Mouse (Mus musculus) MEL (cell line): ENCODE data around the gene Zfp280c. TPM values are rescaled to one million over a fixed set of nuclear protein-coding genes. Genes with fewer than 3 reads are reported as not detected.
A peak's percentile ranks its signal among the peaks of the same experiment; 100 is the strongest.

Experiments
- DNase-seq: peaks from one replicate; pipeline ENCODE4 v3.0.0; 2011; ENCODE audit warnings: low read depth, low spot score
- H3K27ac ChIP-seq: 2 replicates; pipeline ENCODE4 v1.5.1; 2012; ENCODE audit warnings: low read depth, mild to moderate bottlenecking, control low read depth, low read length, moderate library complexity; ENCODE audit not compliant: control insufficient read depth
- H3K27me3 ChIP-seq, 2 experiments: fragments of 150-350 bp in 1 of 2; sonication (generic) in 1 of 2; 2 replicates each; pipeline ENCODE4 v1.6.1; 2012; ENCODE audit warnings: low read length in 2 of 2, mild to moderate bottlenecking in 2 of 2, improper control_type of control experiment in 1 of 2, moderate library complexity in 1 of 2; ENCODE audit not compliant: insufficient read depth in 2 of 2, control insufficient read depth in 1 of 2
- H3K36me3 ChIP-seq, 2 experiments: 2 replicates each; pipeline ENCODE4 v1.6.1; 2012 to 2014; ENCODE audit warnings: low read length in 2 of 2, improper control_type of control experiment in 1 of 2, inconsistent platforms in 1 of 2, mild to moderate bottlenecking in 1 of 2; ENCODE audit not compliant: insufficient read depth in 2 of 2, control insufficient read depth in 1 of 2
- H3K4me1 ChIP-seq, 2 experiments: fragments of 150-350 bp in 1 of 2; sonication (generic) in 1 of 2; 2 replicates each; pipeline ENCODE4 v1.6.1; 2012; ENCODE audit warnings: low read length in 2 of 2, improper control_type of control experiment in 1 of 2, mild to moderate bottlenecking in 1 of 2; ENCODE audit not compliant: insufficient read depth in 2 of 2, control insufficient read depth in 1 of 2
- H3K4me3 ChIP-seq, 2 experiments: fragments of 150-350 bp in 1 of 2; sonication (generic) in 1 of 2; 2 replicates each; pipeline ENCODE4 v1.5.1; 2012; ENCODE audit warnings: low read depth in 2 of 2, low read length in 2 of 2, mild to moderate bottlenecking in 2 of 2, moderate library complexity in 2 of 2, control low read depth in 1 of 2, improper control_type of control experiment in 1 of 2; ENCODE audit not compliant: control insufficient read depth in 1 of 2, insufficient read depth in 1 of 2
- H3K79me2 ChIP-seq: 2 replicates; pipeline ENCODE4 v1.6.1; 2012; ENCODE audit warnings: mild to moderate bottlenecking, low read length, moderate library complexity; ENCODE audit not compliant: control insufficient read depth, poor library complexity, insufficient read depth
- H3K9ac ChIP-seq: 2 replicates; pipeline ENCODE4 v1.6.1; 2012; ENCODE audit warnings: low read depth, mild to moderate bottlenecking, control low read depth, low read length, moderate library complexity; ENCODE audit not compliant: control insufficient read depth, poor library complexity, severe bottlenecking
- H3K9me3 ChIP-seq: fragments of 150-350 bp; sonication (generic); replicated peaks from 2 replicates; pipeline ENCODE4 v1.6.1; 2012; ENCODE audit warnings: mild to moderate bottlenecking, low read length, improper control_type of control experiment, moderate library complexity; ENCODE audit not compliant: insufficient read depth
- CTCF ChIP-seq, 3 experiments: IDR thresholded peaks in 2 of 3; conservative IDR thresholded peaks in 1 of 3; 2 replicates each; pipeline ENCODE4 v1.5.1; 2011 to 2012; ENCODE audit warnings: low read length in 3 of 3, low read depth in 2 of 3, mild to moderate bottlenecking in 2 of 3, improper control_type of control experiment in 1 of 3, inconsistent platforms in 1 of 3, mixed read lengths in 1 of 3, moderate library complexity in 1 of 3; ENCODE audit not compliant: control insufficient read depth in 1 of 3, insufficient read depth in 1 of 3, poor library complexity in 1 of 3, severe bottlenecking in 1 of 3
- ELF1 ChIP-seq: IDR thresholded peaks from 2 replicates; pipeline ENCODE4 v1.6.1; 2014; ENCODE audit warnings: low read depth, mild to moderate bottlenecking, inconsistent platforms, low read length, improper control_type of control experiment, moderate library complexity
- GABPA ChIP-seq: IDR thresholded peaks from 2 replicates; pipeline ENCODE4 v1.6.1; 2012; ENCODE audit warnings: low read depth, mild to moderate bottlenecking, inconsistent platforms, low read length, improper control_type of control experiment, moderate library complexity
- HCFC1 ChIP-seq: IDR thresholded peaks from 2 replicates; pipeline ENCODE4 v1.6.1; 2012; ENCODE audit warnings: low read depth, mild to moderate bottlenecking, inconsistent platforms, low read length, improper control_type of control experiment, moderate library complexity
- MAX ChIP-seq: IDR thresholded peaks from 2 replicates; pipeline ENCODE4 v1.6.1; 2011; ENCODE audit warnings: low read length, improper control_type of control experiment
- MEF2A ChIP-seq: IDR thresholded peaks from 2 replicates; pipeline ENCODE4 v1.6.1; 2014; ENCODE audit warnings: low read depth, mild to moderate bottlenecking, inconsistent platforms, low read length, improper control_type of control experiment; ENCODE audit not compliant: poor library complexity, insufficient replicate concordance, severe bottlenecking; ENCODE audit errors: extremely low read depth
- MXI1 ChIP-seq: IDR thresholded peaks from 2 replicates; pipeline ENCODE4 v1.6.1; 2011; ENCODE audit warnings: mild to moderate bottlenecking, low read depth, low read length, improper control_type of control experiment
- MYB ChIP-seq: IDR thresholded peaks from 2 replicates; pipeline ENCODE4 v1.6.1; 2011; ENCODE audit warnings: mild to moderate bottlenecking, low read depth, low read length, improper control_type of control experiment
- MYC ChIP-seq: IDR thresholded peaks from 2 replicates; pipeline ENCODE4 v1.6.1; 2011; ENCODE audit warnings: low read depth, mild to moderate bottlenecking, low read length, improper control_type of control experiment, moderate library complexity
- POLR2A ChIP-seq, 2 experiments: IDR thresholded peaks; 2 replicates each; pipeline ENCODE4 v1.6.1; 2011 to 2012; ENCODE audit warnings: low read length in 2 of 2, mild to moderate bottlenecking in 2 of 2, control low read depth in 1 of 2, improper control_type of control experiment in 1 of 2, low read depth in 1 of 2, moderate library complexity in 1 of 2; ENCODE audit not compliant: control insufficient read depth in 1 of 2, insufficient read depth in 1 of 2, poor library complexity in 1 of 2
- RAD21 ChIP-seq: IDR thresholded peaks from 2 replicates; pipeline ENCODE4 v1.6.1; 2011; ENCODE audit warnings: mild to moderate bottlenecking, low read depth, low read length, improper control_type of control experiment
- SMC3 ChIP-seq: IDR thresholded peaks from 2 replicates; pipeline ENCODE4 v1.6.1; 2011; ENCODE audit warnings: low read depth, low read length, improper control_type of control experiment
- TBP ChIP-seq: IDR thresholded peaks from 2 replicates; pipeline ENCODE4 v1.8.0; 2011; ENCODE audit warnings: low read depth, low read length, improper control_type of control experiment
- TCF12 ChIP-seq: IDR thresholded peaks from 2 replicates; pipeline ENCODE4 v1.6.1; 2014; ENCODE audit warnings: low read depth, mild to moderate bottlenecking, inconsistent platforms, low read length, improper control_type of control experiment, moderate library complexity
- USF1 ChIP-seq: IDR thresholded peaks from 2 replicates; pipeline ENCODE4 v1.6.1; 2014; ENCODE audit warnings: low read depth, mild to moderate bottlenecking, inconsistent platforms, low read length, improper control_type of control experiment, moderate library complexity
- ZMIZ1 ChIP-seq: IDR thresholded peaks from 2 replicates; pipeline ENCODE4 v1.6.1; 2012; ENCODE audit warnings: low read depth, mild to moderate bottlenecking, inconsistent platforms, low read length, improper control_type of control experiment, moderate library complexity
- ZNF384 ChIP-seq: IDR thresholded peaks from 2 replicates; pipeline ENCODE4 v1.6.1; 2012; ENCODE audit warnings: low read depth, mild to moderate bottlenecking, inconsistent platforms, low read length, improper control_type of control experiment
- polyA plus RNA-seq, 2 experiments: library from polyadenylated mRNA; stranded (reverse) in 1 of 2; unstranded in 1 of 2; fragments of >175 nt in 1 of 2; fragments of >200 nt in 1 of 2; gene quantifications; 2 replicates each; pipeline versions ENCODE4 v1.2.1 to v1.2.4; 2012; ENCODE audit warnings: low replicate concordance in 2 of 2, low read depth in 1 of 2; ENCODE audit not compliant: insufficient read length in 2 of 2, insufficient read depth in 1 of 2, missing spikeins in 1 of 2
- total RNA-seq: library from RNA; depleted of rRNA; stranded (reverse); fragments of 300-350 nt; gene quantifications from 2 replicates; pipeline ENCODE4 v1.2.3, GENCODE M21; 2012; rRNA removed

Zfp280c gene
- total RNA-seq (12.2 and 14.2 TPM in 2 replicates), polyA plus RNA-seq (10 to 100 TPM in 1 of 2 experiments, not detected in 1; 16.7 TPM)

DNA sequence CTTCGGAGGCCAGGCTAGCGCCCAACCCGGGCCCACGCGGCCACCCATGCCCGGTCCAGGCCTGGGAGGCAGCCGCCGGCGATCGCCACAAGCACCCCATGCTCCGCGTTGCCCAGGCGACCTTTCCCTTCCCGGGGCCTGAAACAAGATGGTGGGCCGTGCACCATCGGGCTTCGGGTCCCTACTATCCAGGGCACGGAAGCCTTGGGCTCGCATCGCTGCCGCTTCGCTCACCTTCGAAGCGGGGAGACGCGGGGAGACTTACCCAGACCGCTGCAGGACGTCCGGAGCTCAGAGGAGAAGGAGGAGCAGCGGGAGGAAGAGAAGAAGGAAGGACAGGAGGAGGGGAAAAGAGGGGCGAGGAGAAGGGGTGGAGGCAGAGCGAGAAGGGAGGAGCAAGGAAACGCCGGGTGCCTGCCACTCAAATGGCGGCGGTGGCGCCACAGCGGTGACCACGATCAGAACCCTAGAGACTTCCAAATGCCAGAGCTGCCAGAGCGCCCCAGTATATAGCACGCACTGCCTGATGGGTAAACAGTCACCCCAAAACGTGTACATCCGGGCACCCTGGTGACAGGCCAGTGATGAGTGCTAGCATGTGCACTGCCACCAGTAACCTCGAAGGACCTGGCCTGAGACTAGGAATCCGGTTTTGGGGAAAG, at the start of gene Zfp280c:
Gene Zfp280c (minus strand): TSS at position 406 of the 662 bp plus-strand sequence.
- Histone ChIP-seq H3K27ac (peak within 1 kb of the TSS; percentile 59; the same call in 1 of the 2 replicates), H3K79me2 (peaks cover 9% of the 10 kb centered on the region), H3K27me3 (no peaks in the 10 kb centered on the region), H3K4me1 (peaks cover 0 to 5% of the 10 kb centered on the region in 2 experiments; a peak in 1 of 4 replicates), H3K9ac (peak within 1 kb of the TSS; percentile 96), H3K4me3 (peak within 1 kb of the TSS; percentile 72 to 99), H3K36me3 (peaks cover 0 to 3% of the 10 kb centered on the region in 2 experiments; a peak in 2 of 4 replicates), H3K9me3 (no peaks in the 10 kb centered on the region)
- TF ChIP-seq GABPA (no peak), MYC (peak; percentile 67; the same call in 1 of the 2 replicates), HCFC1 (peak; percentile 57), TCF12 (0 out of 2 replicates have a peak, but pooled peaks have one; percentile 14), RAD21 (no peak), SMC3 (no peak), MAX (peak; percentile 91), TBP (peak; percentile 91), MXI1 (no peak; the same call in 1 of the 2 replicates), MEF2A (no peak), ZMIZ1 (peak; percentile 58; the same call in 1 of the 2 replicates), POLR2A (IDR thresholded peaks at IDR 0.05; ENCODE audit: control insufficient read depth in 1 of 2, insufficient read depth in 1 of 2, low read depth in 1 of 2, low read length in 2 of 2, poor library complexity in 1 of 2) (peak in 1 of 2 experiments; percentile 79; a peak in 2 of 4 replicates)
- DNase-seq = peak; percentile 83

- TF ChIP-seq TBP (no peak), CTCF (IDR thresholded peaks at IDR 0.05 in 2 of 3, conservative IDR thresholded peaks at IDR 0.05 in 1 of 3; ENCODE audit: control insufficient read depth in 1 of 3, insufficient read depth in 1 of 3, low read depth in 2 of 3, low read length in 3 of 3, poor library complexity in 1 of 3, severe bottlenecking in 1 of 3) (peak; percentile 35 to 59 (median 53)), HCFC1 (no peak), USF1 (no peak), MYB (no peak), SMC3 (peak; percentile 19; the same call in 1 of the 2 replicates), ZMIZ1 (no peak), ELF1 (no peak), ZNF384 (0 out of 2 replicates have a peak, but pooled peaks have one; percentile 14)
- peak; percentile 45 for DNase-seq
- Histone ChIP-seq H3K27me3 (no peaks in the 10 kb centered on the region), H3K79me2 (no peaks in the 10 kb centered on the region), H3K36me3 (no peaks in the 10 kb centered on the region), H3K9me3 (no peaks in the 10 kb centered on the region), H3K4me3 (no peak overlapping the region), H3K4me1 (no peaks in the 10 kb centered on the region), H3K9ac (no peak overlapping the region), H3K27ac (no peak overlapping the region)
Observed at GRCm38 (mm10) chrX:48637032-48637431, 42.7 kb upstream of the Zfp280c start.
